Mouse (Mus musculus) ES-E14 (cell line): ENCODE measurements at regions not wholly inside any gene's neighbourhood (a gene's known extent, or its start where the extent isn't known, plus 50 kb on each side); places are given as distances from the start of the nearest gene placed in this dataset.

Experiments used
- DNase-seq: peaks from one replicate; pipeline ENCODE4 v3.0.0-alpha.2; 2013; ENCODE audit warnings: low read depth, low spot score
- H3K27ac ChIP-seq: 2 replicates; pipeline ENCODE4 v1.5.1; 2012; ENCODE audit warnings: low read depth, mild to moderate bottlenecking, low read length, moderate library complexity, mixed read lengths; ENCODE audit not compliant: poor library complexity, insufficient read depth, severe bottlenecking
- H3K36me3 ChIP-seq: 2 replicates; pipeline ENCODE4 v1.6.1; 2012; ENCODE audit warnings: mild to moderate bottlenecking, low read length, moderate library complexity, mixed read lengths; ENCODE audit not compliant: control insufficient read depth, poor library complexity, insufficient read depth, severe bottlenecking
- H3K4me1 ChIP-seq, 2 experiments: fragments of 150-350 bp in 1 of 2; sonication (generic) in 1 of 2; 2 replicates each; pipeline ENCODE4 v1.6.1; 2012; ENCODE audit warnings: low read length in 2 of 2, mild to moderate bottlenecking in 1 of 2, mixed read lengths in 1 of 2; ENCODE audit not compliant: control insufficient read depth in 2 of 2, insufficient read depth in 2 of 2, poor library complexity in 1 of 2
- H3K4me3 ChIP-seq, 2 experiments: fragments of 150-350 bp in 1 of 2; sonication (generic) in 1 of 2; 2 replicates each; pipeline ENCODE4 v1.5.1; 2012; ENCODE audit warnings: low read length in 2 of 2, low read depth in 1 of 2, mild to moderate bottlenecking in 1 of 2, mixed read lengths in 1 of 2; ENCODE audit not compliant: insufficient read depth in 1 of 2, poor library complexity in 1 of 2, severe bottlenecking in 1 of 2
- H3K9ac ChIP-seq: 2 replicates; pipeline ENCODE4 v1.6.1; 2012; ENCODE audit warnings: low read depth, mild to moderate bottlenecking, low read length, mixed read lengths; ENCODE audit not compliant: poor library complexity, insufficient read depth, severe bottlenecking
- H3K9me3 ChIP-seq: fragments of 150-350 bp; sonication (generic); 2 replicates; pipeline ENCODE4 v1.6.1; 2012; ENCODE audit warnings: low read depth, mild to moderate bottlenecking, low read length; ENCODE audit not compliant: control insufficient read depth, insufficient read depth
- CHD2 ChIP-seq: IDR thresholded peaks from 2 replicates; pipeline ENCODE4 v1.6.1; 2014; ENCODE audit warnings: mild to moderate bottlenecking, low read depth, low read length, inconsistent platforms
- HCFC1 ChIP-seq: IDR thresholded peaks from 2 replicates; pipeline ENCODE4 v1.6.1; 2012; ENCODE audit warnings: low read length, inconsistent platforms, borderline replicate concordance; ENCODE audit not compliant: insufficient read depth
- MAFK ChIP-seq: IDR thresholded peaks from 2 replicates; pipeline ENCODE4 v1.6.1; 2014; ENCODE audit warnings: mild to moderate bottlenecking, low read depth, low read length, inconsistent platforms; ENCODE audit not compliant: insufficient read depth
- ZC3H11A ChIP-seq: IDR thresholded peaks from 2 replicates; pipeline ENCODE4 v1.6.1; 2012; ENCODE audit warnings: low read depth, mild to moderate bottlenecking, inconsistent platforms, low read length, borderline replicate concordance
- ZNF384 ChIP-seq: IDR thresholded peaks from 2 replicates; pipeline ENCODE4 v1.6.1; 2012; ENCODE audit warnings: low read depth, low read length, inconsistent platforms
- in situ Hi-C, 2 experiments: fragments of 600-800 bp; cut with MboI; formaldehyde crosslinking; loops; one replicate each; pipeline ENCODE4 v1.15.1; 2025; ENCODE audit warnings: low sequenced_read_pairs in 2 of 2, inconsistent platforms in 1 of 2; ENCODE audit not compliant: unreplicated experiment in 2 of 2

GRCm38 (mm10) chr7:111163321-111163720 is 80.5 kb upstream of the Eif4g2 start:
- no peak for DNase-seq
- TF ChIP-seq CHD2 (no peak), ZNF384 (no peak), ZC3H11A (no peak)
- in situ Hi-C loops: no loop called here

GRCm38 (mm10) chr7:111158791-111159286 is 76.0 kb upstream of the Eif4g2 start:
- Histone ChIP-seq H3K4me1 (no peaks in the 10 kb centered on the region; a peak in 1 of 4 replicates), H3K4me3 (no peak overlapping the region), H3K27ac (no peak overlapping the region), H3K36me3 (no peaks in the 10 kb centered on the region), H3K9me3 (no peaks in the 10 kb centered on the region), H3K9ac (no peak overlapping the region)
- TF ChIP-seq MAFK (no peak), HCFC1 (no peak), ZC3H11A (no peak), CHD2 (no peak), ZNF384 (no peak)
- no peak for DNase-seq
- in situ Hi-C loops: no loop called here

More at GRCm38 (mm10) chr7:111163321-111163720, 80.5 kb upstream of the Eif4g2 start:
- Histone ChIP-seq H3K4me3 (no peak overlapping the region), H3K27ac (no peak overlapping the region), H3K9ac (no peak overlapping the region), H3K9me3 (no peaks in the 10 kb centered on the region), H3K4me1 (no peaks in the 10 kb centered on the region), H3K36me3 (no peaks in the 10 kb centered on the region)

GRCm38 (mm10) chr7:111157754-111158325 is 75.0 kb upstream of the Eif4g2 start:
- Histone ChIP-seq H3K4me1 (no peaks in the 10 kb centered on the region; a peak in 1 of 4 replicates), H3K36me3 (no peaks in the 10 kb centered on the region), H3K9me3 (no peaks in the 10 kb centered on the region), H3K9ac (no peak overlapping the region), H3K27ac (no peak overlapping the region), H3K4me3 (no peak overlapping the region)
- in situ Hi-C loops: no loop called here
- no peak for DNase-seq
- TF ChIP-seq HCFC1: no peak
- no peak for TF ChIP-seq CHD2
- no peak for TF ChIP-seq ZNF384
- no peak for TF ChIP-seq ZC3H11A
- no peak for TF ChIP-seq MAFK

GRCm38 (mm10) chr7:111157287-111157686 is 74.5 kb upstream of the Eif4g2 start:
- Histone ChIP-seq H3K9me3 (no peaks in the 10 kb centered on the region), H3K4me1 (no peaks in the 10 kb centered on the region; a peak in 1 of 4 replicates), H3K9ac (no peak overlapping the region), H3K27ac (no peak overlapping the region), H3K36me3 (no peaks in the 10 kb centered on the region), H3K4me3 (no peak overlapping the region)
- in situ Hi-C loops: no loop called here
- TF ChIP-seq ZNF384 (no peak), MAFK (no peak), CHD2 (no peak), ZC3H11A (no peak), HCFC1 (no peak)
- no peak for DNase-seq
